Mouse (Mus musculus): Measurements from ENCODE around the gene Fbxo24. TPM values are rescaled to one million over a fixed set of nuclear protein-coding genes. Genes with fewer than 3 reads are reported as not detected.

Fbxo24 gene
- total RNA-seq, 2 experiments from 2014 or later, result 0.11 to 0.36 TPM

- no peak for DNase-seq (ENCODE audit: low spot score)
- intact Hi-C loops (cut with DNase I), result no loop called here
These were observed 58.6 kb downstream of the Fbxo24 start for GRCm38 (mm10) chr5:137570181-137570580.

DNA sequence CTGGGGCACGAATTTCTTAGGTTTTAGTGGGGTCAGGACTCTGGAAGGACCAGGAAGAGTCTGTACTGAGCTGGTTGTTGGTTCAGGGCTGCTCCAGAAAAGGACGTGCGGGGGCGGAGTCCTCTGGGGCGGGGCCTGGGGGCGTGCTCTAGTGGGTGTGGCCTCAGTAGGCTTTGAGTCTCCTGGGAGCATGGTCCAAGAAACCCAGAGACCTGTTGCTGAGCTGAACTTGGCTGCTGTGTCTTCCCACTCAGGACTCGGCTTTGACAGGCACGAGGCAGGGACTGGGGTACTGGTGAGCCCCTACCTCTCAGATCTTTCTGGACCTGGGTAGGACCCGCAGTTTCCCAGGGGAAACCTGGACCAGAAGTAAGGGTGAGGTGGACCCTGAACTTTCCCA, 59.1 kb downstream of the Fbxo24 start, which contains the start of gene Tfr2:
Gene Tfr2, plus strand, starts transcription at position 176 of the 400 bp plus-strand sequence.
- no peak for DNase-seq (ENCODE audit: low spot score)
- intact Hi-C loops (cut with DNase I), result no loop called here

GRCm38 (mm10) chr5:137569031-137569430, 59.8 kb downstream of the Fbxo24 start:
- intact Hi-C loops (cut with DNase I), result no loop called here
- DNase-seq (ENCODE audit: low spot score), result no peak

DNA sequence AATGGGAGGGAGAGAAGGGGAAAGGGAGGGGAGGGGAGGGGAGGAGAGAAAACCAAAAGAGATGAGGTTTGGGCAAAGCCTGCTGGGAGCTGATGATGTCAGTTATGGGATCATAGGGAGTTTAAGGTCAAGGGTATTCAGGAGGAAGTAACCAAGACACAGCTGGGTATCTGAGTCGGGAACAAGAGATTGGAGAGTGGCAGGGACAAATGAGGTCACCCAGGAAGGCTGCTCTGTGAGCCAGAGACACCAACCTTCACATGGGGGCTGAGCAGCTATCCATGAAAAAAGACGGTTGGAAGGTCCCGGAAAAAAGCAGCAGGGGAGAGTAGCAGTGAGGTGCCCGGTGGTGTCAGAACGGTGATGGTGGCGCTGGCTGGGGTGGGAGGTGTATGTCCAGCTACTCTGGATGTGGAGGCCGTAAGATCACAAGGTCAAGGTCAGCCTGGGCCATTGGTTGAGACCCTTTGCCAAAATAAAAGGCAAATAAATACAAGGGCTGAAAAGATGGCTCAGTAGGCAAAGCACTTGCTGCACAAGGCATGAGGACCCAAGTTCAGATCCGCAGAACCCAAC, 60.5 kb downstream of the Fbxo24 start:
- no peak for DNase-seq (ENCODE audit: low spot score)
- intact Hi-C loops (cut with DNase I), result no loop called here

GRCm38 (mm10) chr5:137566416-137566815, 62.4 kb downstream of the Fbxo24 start:
- intact Hi-C loops (cut with DNase I), result no loop called here

GRCm38 (mm10) chr5:137565744-137566143, 63.1 kb downstream of the Fbxo24 start:
- intact Hi-C loops (cut with DNase I), result no loop called here
- DNase-seq (ENCODE audit: low spot score), result no peak

More at GRCm38 (mm10) chr5:137566416-137566815, 62.4 kb downstream of the Fbxo24 start:
- DNase-seq (ENCODE audit: low spot score), result no peak

- DNase-seq (ENCODE audit: low spot score), result no peak
- intact Hi-C loops (cut with DNase I), result no loop called here
These were observed 65.8 kb downstream of the Fbxo24 start for GRCm38 (mm10) chr5:137562965-137563364.

Other genes starting within 250 kb of the Fbxo24 start
- gene Zan, start 151.9 kb downstream of the Fbxo24 start, total RNA-seq (2021), result not detected
- gene Pop7, start 126.5 kb downstream of the Fbxo24 start, total RNA-seq (2021), result 10 to 100 TPM; 14.8 to 15.3 TPM
- 10 to 100 TPM; 28.6 to 29.1 TPM for gene Gigyf1, start 110.5 kb downstream of the Fbxo24 start, total RNA-seq (2021)
- not detected for gene Epo, start 95.8 kb downstream of the Fbxo24 start, total RNA-seq (2021)
- gene Gnb2, start 95.5 kb downstream of the Fbxo24 start, total RNA-seq (2021), result 100 to 1,000 TPM; 245 to 246 TPM
- not detected for gene Actl6b, start 75.5 kb downstream of the Fbxo24 start, total RNA-seq (2021)
- under 1 TPM in 1 of 2 experiments, not detected in 1; 0.08 TPM for gene Tfr2, start 59.2 kb downstream of the Fbxo24 start, total RNA-seq (2021)
- gene Mospd3, start 27.9 kb downstream of the Fbxo24 start, total RNA-seq (2021), result 10 to 100 TPM; 16.2 to 17.5 TPM
- gene Pcolce, start 15.2 kb downstream of the Fbxo24 start, total RNA-seq (2021), result 10 to 100 TPM; 66.9 to 71.3 TPM
- 10 to 100 TPM; 17.6 to 18.2 TPM for gene Lrch4, start 119 bp upstream of the Fbxo24 start, total RNA-seq (2021)
- 1 to 10 TPM; 3.2 to 4.5 TPM for gene Gm20605, start 173 bp upstream of the Fbxo24 start, total RNA-seq (2021)
- 1 to 10 TPM; 3.0 to 3.9 TPM for gene Sap25, start 12.3 kb upstream of the Fbxo24 start, total RNA-seq (2021)
- gene Irs3, start 16.7 kb upstream of the Fbxo24 start, total RNA-seq (2021), result under 1 TPM; 0.29 to 0.48 TPM
- 10 to 100 TPM; 11.8 to 13.3 TPM for gene Agfg2, start 55.7 kb upstream of the Fbxo24 start, total RNA-seq (2021)
- gene Nyap1, start 112.6 kb upstream of the Fbxo24 start, total RNA-seq (2021), result under 1 TPM; 0.98 to 0.99 TPM
- gene Tsc22d4, start 116.7 kb upstream of the Fbxo24 start, total RNA-seq (2021), result 100 to 1,000 TPM; 282 to 288 TPM
- gene Ppp1r35, start 149.8 kb upstream of the Fbxo24 start, total RNA-seq (2021), result 10 to 100 TPM; 11.1 to 13.4 TPM
- gene Mepce, start 158.7 kb upstream of the Fbxo24 start, total RNA-seq (2021), result 10 to 100 TPM; 20.6 to 29.3 TPM
- under 1 TPM; 0.57 to 0.89 TPM for gene Zcwpw1, start 158.8 kb upstream of the Fbxo24 start, total RNA-seq (2021)
- gene Pilra, start 207.3 kb upstream of the Fbxo24 start, total RNA-seq (2021), result 1 to 10 TPM; 1.7 to 1.9 TPM
- under 1 TPM; 0.61 to 0.83 TPM for gene Pilrb1, start 229.1 kb upstream of the Fbxo24 start, total RNA-seq (2021)
- under 1 TPM in 1 of 2 experiments, not detected in 1; 0.81 TPM for gene Pilrb2, start 242.8 kb upstream of the Fbxo24 start, total RNA-seq (2021)